Mouse (Mus musculus) 3T3-L1 (cell line): ENCODE data around the gene Spaca4.

Source experiments
- DNase-seq: peaks from one replicate; pipeline ENCODE4 v3.0.0-alpha.2; 2015; ENCODE audit warnings: low read depth, low spot score

Spaca4 gene

GRCm38 (mm10) chr7:45727625-45728024 lies 2.0 kb upstream of the Spaca4 start:
- no peak for DNase-seq

GRCm38 (mm10) chr7:45726419-45726818 lies 806 bp upstream of the Spaca4 start:
- no peak for DNase-seq

- DNase-seq = no peak
These were observed 462 bp downstream of the Spaca4 start for GRCm38 (mm10) chr7:45725151-45725550.

DNA sequence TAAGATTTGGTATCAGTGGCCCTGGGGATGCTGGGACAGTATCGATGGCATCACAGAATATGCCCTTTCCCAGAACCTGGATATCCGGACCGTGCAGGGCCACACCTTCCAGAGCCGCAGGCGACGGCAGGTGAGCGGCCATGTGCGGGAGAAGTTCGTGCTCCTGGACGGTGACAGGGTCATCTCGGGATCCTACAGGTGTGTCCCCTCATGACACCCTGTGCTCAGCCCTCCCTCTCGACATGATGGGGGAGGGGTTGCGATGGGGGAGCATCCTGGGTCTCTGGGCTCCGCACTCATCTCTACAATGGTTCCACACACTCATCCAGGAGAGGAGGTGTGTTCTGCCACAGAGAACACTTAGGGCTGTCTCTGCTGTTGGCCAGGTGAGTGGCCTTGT lies 1.8 kb downstream of the Spaca4 start:
- no peak for DNase-seq

- no peak for DNase-seq
These were observed 2.3 kb downstream of the Spaca4 start for GRCm38 (mm10) chr7:45723301-45723700.

DNA sequence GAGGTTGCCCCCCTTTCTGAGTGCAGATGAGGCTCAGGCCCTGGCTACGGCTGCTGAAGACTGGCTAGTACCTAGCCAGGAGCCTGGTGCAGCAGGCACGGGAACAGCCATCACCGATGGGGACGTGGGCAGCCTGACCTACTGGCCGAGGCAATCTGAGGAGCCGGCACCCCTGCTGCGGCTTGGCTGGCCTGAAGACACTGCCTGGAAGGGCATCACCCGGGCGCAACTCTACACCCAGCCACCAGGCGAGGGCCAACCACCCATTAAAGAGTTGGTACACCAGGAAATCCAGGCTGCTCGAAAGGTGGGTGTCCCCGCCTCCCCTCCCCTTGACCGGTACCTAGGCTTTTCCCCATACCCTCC lies 3.3 kb downstream of the Spaca4 start:
- no peak for DNase-seq

DNA sequence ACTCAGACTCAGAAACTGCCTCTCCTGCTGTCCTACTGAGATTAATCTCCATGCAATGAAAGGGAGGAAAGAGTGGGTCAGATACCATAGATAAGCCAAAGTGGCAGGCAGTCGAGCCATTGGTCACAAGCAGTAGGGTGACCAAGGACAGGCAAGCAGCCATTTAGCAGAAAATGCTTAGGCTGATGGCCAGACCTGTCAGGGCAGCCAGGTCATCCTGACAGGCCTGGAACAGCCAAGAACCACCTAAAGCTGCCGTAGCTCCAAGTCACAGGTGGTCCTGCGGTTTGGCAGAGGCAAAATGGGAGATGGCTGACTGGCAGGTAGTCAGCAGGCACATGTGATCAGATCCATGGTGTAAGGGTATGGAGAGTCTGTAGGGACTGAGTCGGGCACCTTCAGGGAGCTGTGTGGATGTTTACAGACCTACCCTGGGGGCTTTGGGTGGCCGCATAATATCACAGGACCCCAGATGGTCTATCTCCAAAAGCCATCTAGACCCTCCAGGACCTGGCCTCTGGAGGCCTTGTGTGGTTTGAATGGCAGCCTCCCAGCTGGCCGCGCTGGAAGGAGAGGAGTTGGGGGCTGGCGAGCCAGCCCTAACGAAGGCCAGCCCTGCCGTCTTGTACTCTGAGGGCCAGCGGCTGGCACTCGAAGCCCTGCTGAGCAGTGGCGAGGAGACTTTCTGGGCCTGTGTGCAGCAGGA lies 3.8 kb downstream of the Spaca4 start:
- no peak for DNase-seq

DNA sequence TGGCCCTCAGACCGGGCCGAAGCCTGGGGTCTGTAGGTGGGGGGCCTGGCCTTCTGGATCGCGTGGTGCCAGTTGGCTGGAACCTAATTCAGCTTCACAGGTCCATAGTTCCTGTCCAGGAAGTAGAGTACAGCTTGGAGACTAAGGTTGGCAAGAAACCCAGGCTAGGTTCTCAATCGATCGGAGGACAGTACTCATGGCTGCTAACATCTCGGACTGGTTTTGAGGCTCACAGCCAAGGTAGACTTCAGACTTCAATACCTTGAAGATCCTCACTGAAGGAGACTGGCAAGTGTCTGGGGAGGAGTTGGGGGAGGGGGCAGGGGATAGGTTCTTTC lies 4.4 kb downstream of the Spaca4 start:
- no peak for DNase-seq

DNA sequence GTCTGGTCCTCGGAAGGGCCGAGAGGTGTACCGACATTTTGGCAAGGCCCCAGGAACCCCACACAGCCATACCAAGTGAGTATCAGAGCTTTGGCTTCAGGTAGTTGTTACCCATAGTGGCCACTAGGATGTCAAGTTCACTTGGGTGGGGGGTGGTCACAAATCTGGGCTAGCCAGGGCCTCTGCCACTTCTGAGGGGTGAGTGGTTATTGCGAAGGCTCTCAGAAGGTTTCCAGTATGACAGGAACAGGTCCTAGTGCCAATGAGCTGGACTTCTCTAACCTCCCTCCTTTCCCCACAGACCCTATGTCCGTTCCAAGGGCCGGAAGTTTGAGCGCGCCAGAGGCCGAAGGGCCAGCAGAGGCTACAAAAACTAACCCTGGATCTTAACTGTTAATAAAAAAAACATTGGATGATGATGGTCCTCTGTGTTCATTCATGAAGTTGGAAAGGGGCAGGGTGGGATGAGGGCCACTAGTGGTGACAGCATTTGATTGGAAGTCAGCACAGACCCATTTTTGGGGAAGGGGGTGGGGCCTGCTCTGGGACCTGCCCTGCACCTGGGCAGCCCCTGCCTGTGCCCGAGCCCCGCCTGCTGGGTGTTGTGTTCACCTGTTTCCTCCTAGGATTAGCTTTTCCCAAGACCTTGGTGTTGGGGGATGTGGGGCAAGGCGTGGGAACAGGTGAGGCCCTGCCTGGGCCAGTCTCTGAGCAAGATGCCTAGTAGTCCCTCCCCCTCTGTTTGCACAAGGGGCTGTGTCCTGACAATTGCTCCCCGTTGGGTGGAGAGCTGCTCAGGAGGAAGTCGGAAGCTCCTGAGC lies 5.0 kb downstream of the Spaca4 start, which contains the start of gene Fam83e:
Gene Fam83e (plus strand): TSS at position 800 of the 821 bp plus-strand sequence.
- DNase-seq = no peak

DNA sequence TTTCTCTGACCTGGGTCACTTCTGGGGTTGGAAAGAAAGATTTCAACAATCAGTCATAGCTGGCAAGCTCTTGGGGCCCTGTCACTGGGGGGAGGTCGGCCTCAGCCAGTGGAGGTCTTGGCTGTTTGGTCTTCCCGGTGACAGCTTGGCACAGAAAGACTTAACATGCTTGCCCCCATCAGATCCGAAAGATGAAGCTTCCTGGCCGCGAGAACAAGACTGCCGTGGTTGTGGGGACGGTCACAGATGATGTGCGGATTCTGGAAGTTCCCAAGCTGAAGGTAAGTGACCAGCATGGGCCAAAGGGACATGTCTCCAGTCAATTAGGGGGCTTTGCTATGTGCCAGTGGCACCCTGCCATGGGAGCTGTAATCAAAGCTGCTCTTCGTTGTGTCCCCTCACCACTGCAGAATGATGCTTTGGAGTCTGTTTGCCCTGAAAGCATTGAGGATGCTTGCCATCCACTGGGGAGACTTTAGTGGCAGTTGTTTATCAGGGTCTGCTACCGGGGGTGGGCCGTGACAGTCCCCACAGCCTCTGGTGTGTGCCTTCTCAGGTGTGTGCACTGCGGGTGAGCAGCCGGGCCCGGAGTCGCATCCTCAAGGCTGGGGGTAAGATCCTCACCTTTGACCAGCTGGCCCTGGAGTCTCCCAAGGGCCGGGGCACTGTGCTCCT lies 5.7 kb downstream of the Spaca4 start:
- no peak for DNase-seq

DNA sequence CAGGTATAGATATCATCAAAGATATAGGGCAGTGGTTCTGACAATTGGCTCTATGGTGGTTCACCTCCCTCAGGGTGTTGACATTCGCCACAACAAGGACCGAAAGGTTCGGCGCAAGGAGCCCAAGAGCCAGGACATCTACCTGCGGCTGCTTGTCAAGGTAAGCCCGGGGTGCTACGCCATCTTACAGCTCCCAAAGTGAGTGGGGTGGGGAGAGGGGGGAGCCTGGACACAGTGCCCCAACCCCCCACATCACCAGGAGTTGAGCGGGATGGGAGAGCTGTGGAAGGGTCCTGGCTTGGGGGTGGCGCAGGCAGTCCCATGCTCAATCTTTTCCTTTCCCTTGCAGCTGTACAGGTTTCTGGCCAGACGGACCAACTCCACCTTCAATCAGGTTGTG lies 6.4 kb downstream of the Spaca4 start:
- DNase-seq = no peak

GRCm38 (mm10) chr7:45718331-45718730 lies 7.3 kb downstream of the Spaca4 start:
- DNase-seq = peak; percentile 32

GRCm38 (mm10) chr7:45717918-45718297 lies 7.7 kb downstream of the Spaca4 start, which contains the start of gene Sphk2:
TSS of gene Sphk2 (minus strand) at chr7:45718002.
- peak; percentile 94 for DNase-seq

GRCm38 (mm10) chr7:45716952-45717917 lies 8.4 kb downstream of the Spaca4 start:
- DNase-seq = no peak

DNA sequence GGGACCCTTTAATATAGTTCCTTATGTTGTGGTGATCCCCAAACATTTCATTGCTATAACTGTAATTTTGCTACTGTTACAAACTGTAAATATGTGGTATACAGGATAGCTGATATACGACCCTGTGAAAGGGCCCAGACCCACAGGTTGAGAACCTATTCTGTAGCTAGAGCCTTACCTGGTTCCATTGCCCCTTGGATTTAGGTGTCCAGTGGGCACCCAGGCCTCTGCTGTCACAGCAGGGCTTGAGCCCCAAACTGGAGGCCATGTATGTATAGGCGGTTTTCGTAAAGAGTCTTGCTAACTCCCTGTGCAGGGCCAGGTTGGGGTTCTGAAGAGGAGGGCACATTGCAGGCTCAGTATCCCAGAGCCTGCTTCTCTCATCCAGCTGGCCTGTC lies 9.2 kb downstream of the Spaca4 start:
- no peak for DNase-seq

DNA sequence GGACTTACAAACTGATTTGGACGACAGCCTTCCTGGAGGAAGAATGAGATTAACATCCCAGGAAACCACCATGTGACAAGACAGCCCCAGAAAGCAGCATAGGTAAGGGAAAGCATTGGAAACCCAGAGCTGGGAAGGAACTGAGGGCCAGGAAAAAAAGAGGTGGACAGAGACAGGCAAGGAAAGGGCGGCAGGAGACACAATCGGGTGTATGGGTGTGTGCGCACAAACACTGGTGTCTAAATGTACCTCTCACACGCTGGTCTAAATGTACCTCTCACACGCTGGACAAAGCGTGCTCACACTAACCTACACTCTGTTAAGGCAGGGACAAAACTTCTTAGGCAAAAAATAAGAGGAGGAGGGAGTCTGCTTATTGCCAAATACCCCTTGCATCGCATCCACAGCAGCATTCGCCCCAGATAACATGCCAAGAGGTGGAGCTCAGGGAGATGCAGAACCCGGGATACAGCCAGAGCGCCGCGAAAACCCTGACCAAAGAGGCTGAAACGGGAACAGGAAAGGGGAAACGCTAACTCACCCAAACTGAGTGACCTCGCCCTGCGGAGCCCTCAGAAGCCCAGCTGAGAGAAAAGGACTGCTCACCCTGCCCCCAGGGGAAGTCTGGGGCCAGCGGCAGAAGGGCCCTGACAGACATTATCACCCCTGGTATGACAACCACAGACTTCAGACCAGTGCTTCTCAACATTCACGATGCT lies 9.7 kb downstream of the Spaca4 start:
- no peak for DNase-seq

DNA sequence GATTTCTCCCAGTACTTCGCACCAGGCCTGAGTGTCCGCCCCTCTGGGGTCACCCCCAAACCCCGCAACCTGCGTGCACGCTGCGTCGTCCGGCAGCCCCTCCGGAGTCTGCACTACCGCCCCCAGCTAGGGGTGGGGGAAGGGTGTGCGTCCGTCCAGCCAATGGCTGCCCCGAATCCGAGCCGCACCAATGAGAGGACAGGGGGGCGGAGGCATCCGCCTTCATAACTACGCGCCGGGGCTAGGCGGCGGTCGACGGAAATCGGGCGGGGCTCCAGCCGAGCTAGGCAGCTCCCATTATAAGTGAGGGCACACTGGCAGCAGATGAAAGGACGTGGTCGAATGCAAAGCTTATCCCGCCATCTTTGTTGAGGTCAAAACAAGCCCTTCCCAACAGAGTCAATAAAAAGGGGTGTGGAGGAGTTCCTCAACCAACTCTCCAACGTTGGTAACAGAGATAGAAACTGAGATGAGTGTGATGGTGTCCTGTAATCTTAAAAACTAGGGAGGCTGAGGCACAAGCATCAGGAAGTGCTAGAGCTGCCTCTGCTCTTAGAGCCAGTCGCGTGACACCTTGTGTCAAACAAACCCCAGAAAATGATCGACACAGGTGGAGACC lies 10.4 kb downstream of the Spaca4 start, which contains the start of gene Rpl18:
Gene Rpl18 (plus strand): TSS at position 368 of the 619 bp plus-strand sequence.
- DNase-seq = peak; percentile 98

DNA sequence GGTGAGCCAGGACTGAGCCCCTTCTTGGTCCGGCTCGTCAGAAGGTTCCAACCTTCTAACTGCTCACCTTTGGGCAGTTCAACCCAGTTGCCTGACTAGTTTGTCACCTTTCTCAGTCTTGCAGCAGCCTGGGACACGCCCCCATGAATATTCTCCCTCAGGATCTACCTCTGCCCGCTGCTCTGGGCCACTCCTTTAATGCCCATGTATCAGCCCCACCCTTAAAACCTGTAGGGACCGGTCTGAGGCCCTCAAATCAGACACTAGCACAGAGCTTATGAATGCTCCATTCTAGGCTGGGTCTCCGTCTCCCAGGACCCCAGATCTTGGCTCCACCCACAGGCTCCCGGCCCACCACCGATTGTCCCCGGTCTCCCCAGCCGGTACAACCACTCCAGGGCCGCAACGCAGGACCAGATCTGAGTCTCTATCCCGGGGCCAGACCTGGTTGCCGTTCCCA lies 11.0 kb downstream of the Spaca4 start:
- peak; percentile 43 for DNase-seq

DNA sequence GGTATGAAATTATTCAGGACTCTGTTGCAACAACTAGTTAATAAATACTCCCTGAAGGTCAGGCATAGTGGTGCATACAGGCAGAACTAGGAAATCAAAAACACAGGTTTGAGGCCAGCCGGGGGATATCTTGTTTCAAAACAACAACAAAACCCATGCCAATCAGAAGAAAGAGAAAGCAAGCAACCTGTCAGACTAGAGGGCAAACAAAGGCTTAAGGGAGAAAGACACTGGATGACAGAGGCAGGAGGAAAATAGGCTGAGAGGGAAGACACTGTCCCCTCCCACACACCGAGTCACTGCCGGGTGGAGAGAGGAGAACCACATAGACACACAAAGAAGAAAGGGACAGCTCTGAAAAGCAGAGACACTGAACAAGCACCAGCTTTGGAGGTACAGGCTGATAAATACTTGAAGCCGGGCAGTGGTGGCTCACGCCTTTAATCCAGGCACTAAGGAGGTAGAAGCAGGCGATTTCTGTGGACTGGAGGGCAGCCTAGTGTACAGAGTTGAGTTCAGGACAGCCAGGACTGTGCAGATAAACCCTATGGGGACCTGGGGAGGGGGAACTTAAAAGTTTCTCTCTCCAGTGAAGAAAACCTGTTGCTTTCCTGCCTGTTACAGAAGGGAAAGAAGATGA lies 11.6 kb downstream of the Spaca4 start:
- DNase-seq = no peak

- no peak for DNase-seq
These were observed 12.2 kb downstream of the Spaca4 start for GRCm38 (mm10) chr7:45713396-45713795.
